Mouse (Mus musculus) regulatory T cell (primary cell): Measurements from ENCODE around the gene Atp8a2.

ENCODE experiments used
- in situ Hi-C: fragments of 300-600 bp; cut with MboI, MseI; formaldehyde crosslinking; loops from one replicate; pipeline ENCODE4 v1.15.1; 2025; ENCODE audit warnings: high pct_unique_total_duplicates

The Atp8a2 gene

DNA sequence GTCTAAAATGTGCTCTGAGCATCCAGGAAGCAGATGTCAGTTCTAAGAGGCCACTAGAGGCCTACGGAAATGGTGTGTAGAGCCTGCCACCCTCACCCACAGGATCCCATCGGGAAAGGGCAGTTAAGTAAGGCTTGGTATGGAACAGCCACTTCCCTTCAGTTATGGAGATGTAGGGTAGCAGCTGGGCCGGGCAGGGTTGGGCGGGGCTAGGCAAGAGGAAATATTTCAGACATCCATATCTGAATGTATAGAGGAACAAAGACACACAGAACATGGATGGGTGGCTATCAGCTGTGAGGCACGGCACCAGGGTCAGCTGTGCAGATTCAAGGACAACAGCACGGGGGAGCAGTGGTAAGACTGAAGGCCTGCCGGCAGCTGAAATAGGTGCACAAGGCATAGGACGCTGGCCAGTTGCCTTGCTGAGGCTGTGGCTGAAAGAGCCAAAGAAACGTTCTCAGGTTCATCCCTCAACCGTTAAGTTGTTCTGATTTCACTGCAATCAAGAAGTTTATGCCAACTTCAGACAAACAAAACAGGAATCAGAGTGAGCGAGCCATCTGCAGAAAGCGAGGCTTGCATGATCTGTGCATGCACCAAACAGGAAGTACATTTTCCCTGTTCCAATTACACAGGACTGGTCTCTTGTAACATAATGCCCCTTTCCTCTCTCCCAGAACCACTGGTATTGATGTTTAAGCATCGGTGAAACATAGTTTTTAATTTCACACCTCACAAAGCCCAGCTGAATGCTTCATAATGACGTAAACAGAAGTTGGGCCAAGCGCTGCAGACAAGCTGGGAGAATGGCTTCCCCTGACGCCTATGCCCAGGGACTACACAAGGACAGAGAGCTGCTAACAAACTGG, 549.9 kb downstream of the Atp8a2 start:
- in situ Hi-C loops, result no loop called here

DNA sequence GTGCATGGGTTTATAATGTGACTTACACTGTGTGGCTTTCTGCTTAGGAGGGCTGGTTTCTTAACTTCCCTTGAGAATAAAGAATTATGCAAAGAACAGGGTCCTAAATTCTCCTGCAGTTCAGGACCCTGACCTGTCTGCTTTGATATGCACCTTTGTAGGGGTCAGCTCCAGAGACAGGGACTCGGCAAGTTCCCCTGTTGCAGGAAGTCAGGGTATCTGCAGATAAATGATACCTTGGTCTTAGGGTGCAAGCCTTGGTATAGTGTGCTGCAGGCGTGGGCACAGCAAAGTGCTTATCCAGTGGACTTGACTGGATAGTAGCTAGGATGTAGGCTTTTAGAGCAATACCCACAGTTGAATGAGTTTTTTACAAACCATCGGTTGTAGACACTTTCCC, 552.1 kb downstream of the Atp8a2 start:
- in situ Hi-C loops, result no loop called here

DNA sequence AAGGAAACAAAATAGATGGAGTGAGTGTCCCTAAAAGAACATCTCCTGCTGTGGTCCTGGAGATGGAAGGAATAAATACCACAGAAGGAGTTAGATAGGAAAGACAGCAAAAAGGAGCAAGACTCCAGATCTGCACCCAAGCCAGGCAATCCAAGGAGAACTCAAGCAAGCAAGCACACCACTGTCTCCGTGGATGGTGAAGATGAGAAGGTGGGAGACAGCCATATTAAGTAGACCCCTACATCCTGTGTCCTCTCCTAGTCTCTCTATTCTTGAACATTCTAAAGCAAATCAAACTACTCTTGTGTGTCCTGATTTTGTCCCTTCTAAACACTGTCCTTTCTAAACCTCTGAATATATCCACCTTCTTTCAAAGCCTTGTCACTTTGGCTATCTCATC, 552.8 kb downstream of the Atp8a2 start:
- in situ Hi-C loops, result no loop called here

DNA sequence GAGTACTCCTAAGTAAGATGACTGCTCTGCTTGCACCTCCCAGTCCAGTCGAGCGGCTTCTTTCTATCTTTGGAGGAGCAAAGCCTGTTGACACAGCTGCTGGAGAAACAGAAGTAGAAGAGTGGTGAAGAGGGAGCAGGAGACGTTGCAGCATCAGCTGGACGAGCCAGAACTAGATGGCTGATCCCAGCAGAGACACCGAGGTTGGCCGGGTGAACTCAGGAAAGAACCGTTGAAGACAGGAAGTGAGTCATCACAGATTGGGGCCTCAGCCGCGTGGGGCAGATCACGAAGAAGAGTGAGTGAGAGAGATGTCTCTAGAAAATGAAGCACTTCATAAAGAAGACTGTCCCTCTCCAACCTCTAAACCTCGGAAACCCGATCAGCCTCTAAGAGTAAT, 553.4 kb downstream of the Atp8a2 start:
- in situ Hi-C loops, result no loop called here

DNA sequence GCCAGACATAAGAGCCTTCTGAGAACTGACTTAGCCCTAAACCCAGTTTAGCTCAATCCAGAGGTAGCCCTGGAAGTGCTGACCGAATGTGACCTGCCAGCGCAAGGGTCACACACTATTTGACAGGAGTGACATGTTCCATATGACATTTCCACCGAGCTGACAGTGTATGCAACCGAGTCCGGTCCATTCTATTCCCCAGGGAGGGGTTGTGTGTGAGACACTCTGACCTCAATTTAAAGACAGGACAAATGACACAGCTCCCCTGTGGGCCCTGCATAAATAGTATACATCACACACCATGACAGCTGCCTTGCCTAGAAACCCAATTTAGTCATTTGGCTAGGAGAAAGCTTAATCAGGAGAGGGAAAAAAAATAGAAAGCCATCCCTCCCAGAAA, 555.1 kb downstream of the Atp8a2 start:
- in situ Hi-C loops, result no loop called here

DNA sequence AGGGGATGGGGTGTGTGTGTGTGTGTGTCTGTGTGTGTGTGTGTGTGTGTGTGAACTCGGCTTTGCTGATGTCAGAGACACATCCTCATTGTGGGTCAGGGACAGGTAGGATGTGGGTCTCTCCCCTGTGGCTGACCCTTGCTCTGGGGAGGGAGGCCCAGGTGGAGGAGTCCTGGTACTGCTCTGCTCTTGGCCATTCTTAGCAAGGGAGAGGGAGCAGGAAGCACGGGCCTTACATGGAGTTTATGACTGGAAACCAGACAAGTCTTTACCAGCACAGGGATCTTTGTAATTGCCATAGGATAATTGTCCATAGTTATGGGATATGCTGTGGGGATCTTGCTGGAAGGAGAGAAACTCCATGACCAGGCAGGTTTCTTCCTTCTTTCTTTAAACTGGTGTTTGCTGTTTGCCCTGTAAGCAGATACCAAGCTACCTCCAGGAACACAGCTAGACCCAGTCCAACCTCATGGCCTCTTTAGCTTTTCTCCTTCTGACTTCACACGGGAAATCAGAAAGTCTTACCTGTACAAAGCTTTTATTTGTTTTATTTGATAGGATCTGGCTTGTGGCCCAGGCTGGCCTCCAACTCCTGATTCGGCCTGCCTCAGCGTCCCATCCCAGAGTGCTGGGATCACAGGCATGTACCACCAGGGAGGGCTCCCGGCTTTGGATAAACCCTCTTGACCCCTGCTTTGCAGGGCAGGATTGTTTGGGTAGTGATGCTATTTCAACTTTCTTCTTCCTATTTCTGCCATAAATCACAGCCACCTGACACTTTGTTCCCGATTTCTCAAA, 557.9 kb downstream of the Atp8a2 start:
- in situ Hi-C loops, result loop anchor here (10.0 kb wide), 1 partner anchor 386 kb away; no protein-coding TSS in a partner anchor

DNA sequence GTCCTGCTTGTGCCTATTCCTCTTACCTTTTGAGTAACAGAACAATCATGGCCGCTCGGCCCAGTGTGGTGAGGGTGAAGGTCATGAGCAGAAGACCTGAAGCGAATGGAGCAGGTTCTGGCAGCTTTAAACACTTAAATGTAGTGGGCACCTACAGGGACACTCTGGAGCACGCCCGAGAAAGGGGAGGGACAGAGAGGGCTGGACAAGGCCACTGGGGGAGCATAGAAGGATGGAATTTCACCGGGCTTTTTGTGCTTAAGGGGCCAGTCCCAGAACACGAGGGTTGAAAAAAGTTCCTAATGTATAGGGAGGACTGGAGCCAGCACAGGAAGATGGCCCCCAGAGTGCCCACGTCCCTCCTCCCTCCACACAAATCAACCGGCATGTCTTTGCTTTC, 563.0 kb downstream of the Atp8a2 start:
- in situ Hi-C loops, result loop anchor here (10.0 kb wide), 1 partner anchor 391 kb away; no protein-coding TSS in a partner anchor

DNA sequence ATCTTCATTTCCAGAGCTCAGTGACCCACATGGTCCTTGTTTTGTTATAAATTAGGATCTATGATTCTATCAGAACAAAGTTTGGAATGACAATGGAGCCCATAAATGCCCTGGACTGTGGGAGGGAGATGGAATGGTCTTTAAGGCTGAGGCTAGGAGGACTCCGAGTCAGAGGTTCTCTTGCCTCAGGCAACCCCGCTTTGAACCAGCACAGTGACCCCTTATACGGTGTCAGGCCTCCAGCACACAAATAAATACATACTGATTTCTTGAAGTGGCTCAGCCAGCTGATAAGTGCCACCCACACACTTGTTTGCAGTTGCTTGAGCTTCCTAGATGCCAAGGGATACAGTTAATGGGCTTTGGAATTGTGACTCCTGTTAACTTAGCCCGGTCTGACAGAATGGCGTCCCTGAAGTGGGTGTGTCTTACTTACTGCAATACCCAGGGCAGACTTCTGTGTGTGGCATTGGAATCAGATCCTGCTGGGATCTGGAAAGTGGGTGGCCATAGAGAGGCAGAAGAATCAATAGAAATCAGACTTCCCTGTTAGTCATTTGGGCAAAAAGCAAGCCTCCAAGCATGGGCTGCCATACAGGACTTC, 563.6 kb downstream of the Atp8a2 start:
- in situ Hi-C loops, result loop anchor here (10.0 kb wide), 1 partner anchor 391 kb away; no protein-coding TSS in a partner anchor

DNA sequence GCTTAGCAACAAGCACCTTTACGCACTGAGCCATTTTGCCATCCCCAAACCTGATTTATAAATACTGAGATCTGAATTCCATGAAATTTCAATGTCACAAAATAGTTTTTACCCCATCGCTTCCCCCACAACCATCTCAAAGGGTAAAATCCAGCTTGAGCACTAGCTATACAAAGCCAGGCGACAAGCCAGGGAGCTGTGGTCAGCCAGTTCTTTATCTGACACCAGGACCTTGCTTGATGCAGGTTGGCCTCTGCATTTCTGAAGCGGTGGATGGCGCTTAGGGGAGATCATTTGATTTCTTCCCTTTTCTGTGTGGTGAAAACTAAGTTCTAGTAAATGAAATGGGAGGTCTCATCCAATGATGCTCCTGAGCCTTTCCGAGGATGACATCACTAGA, 564.9 kb downstream of the Atp8a2 start:
- in situ Hi-C loops, result loop anchor here (10.0 kb wide), 1 partner anchor 393 kb away; no protein-coding TSS in a partner anchor

DNA sequence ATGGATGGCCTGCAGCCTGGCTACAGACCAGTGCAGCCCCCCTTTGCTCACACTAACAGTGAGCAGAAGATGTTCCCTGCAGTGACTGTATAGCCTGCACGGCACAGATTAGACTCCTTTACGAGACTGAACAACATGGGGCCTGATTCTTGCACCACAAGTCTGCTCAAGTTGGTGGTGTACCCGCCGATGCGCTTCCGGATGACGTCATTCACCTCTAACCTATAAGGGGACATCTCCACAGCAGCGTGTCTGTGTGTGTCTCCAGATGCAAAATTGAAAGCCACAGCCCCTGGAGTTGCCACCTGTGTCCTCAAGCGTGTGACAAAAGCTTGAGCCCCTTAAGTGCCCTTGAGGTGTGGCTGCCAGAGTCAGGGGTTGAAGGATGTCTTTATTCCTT, 566.9 kb downstream of the Atp8a2 start:
- in situ Hi-C loops, result loop anchor here (10.0 kb wide), 1 partner anchor 395 kb away; no protein-coding TSS in a partner anchor

DNA sequence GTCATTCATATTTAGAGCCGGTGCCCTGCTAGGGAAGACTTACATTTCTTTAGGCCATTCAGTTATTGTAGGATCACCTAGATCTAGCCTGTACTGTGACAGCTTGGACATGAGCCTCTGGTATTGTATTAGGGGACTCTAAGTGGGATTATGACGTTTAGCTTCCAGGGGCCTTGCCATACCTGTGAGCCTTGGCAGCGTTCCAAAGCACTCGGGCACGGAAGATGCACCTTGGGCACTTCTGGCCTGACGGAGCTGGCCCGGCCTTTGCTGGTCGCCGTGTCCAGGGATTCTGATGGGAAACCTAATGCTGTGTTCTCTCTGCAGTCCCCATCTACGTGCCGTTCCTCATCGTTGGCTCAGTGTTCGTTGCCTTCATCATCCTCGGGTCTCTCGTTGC, 567.7 kb downstream of the Atp8a2 start:
- in situ Hi-C loops, result no loop called here

DNA sequence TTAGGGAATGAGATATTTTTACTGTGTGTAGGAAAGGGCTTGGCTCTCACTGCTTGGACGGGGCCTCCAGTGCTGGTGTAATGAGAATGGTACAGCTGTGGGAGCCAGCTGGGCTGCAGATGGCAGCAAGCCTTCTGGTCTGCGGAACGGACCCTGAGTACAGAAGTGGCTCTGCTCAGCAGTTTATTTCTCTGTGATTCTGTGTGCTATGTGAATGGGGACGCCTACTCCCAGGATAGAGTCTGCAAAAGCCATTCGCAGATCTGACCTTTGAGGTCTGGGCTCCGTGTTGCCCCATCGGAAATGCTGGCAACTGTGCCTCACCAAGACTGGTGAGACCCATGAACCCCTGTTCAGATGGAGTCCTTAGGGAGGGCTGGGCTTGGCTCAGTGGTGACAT, 569.2 kb downstream of the Atp8a2 start:
- in situ Hi-C loops, result no loop called here

DNA sequence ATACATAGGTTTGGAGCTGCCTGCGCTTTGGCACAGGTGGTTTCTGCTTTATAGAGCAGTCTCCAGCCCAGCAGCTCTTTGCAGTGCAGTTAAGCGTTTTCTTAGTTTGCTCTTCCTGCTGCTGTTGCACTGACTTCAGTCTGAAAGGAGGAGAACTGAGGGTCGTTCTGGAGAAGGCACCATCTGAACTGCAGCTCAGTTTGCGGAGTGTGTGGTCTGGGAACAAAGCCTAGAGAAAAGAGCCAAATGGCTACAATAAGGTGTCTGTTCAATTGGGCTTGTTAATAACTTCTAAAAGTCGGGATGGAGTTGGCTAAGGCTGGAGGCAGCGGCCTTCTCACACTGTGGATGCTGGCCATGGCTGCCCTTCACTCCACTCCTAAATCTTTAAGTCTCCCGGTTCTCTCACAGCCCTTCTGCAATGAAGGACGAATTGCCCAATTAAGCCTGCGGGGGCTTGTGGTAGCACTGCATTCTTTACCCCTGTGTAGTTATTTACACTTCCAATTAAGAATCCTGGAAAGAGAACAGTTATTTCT, 569.8 kb downstream of the Atp8a2 start:
- in situ Hi-C loops, result no loop called here

DNA sequence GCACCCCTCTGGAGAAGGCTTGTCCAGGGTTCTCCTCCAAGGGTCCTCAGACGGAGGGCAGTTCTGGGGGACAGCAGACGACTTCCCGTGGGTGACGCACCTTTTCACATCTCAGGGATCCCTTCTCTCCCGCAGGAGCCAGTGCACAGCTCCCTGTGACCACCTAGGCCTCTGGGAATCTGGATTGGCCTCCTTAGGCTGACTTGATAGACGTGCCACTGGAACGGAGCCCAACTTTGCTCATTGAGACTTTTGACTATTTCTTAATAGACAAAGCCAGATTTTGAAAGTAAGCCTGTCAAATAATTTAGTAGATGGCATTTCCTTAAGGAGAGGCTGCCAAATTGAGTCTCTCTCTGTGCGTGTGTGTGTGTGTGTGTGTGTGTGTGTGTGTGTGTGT, 570.3 kb downstream of the Atp8a2 start:
- in situ Hi-C loops, result no loop called here

DNA sequence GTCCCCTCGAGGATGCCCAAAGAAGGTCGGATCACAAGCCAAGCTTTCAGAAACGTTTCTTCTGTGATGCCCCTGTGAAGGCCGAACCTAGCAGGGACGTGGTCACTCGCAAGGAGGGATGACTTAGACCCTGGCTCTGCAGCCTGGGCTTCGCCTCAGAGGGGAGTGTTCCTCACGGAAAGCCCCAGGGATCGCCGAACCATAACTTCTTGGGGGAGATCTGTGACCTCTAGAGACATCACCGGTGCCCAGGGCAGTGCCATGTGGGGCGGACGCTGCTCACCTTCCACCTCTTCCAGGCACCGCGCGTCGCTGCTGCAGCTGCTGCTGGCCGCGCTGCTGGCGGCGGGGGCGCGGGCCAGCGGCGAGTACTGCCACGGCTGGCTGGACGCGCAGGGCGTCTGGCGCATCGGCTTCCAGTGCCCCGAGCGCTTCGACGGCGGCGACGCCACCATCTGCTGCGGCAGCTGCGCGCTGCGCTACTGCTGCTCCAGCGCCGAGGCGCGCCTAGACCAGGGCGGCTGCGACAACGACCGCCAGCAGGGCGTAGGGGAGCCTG, 571.1 kb downstream of the Atp8a2 start:
- in situ Hi-C loops, result no loop called here

DNA sequence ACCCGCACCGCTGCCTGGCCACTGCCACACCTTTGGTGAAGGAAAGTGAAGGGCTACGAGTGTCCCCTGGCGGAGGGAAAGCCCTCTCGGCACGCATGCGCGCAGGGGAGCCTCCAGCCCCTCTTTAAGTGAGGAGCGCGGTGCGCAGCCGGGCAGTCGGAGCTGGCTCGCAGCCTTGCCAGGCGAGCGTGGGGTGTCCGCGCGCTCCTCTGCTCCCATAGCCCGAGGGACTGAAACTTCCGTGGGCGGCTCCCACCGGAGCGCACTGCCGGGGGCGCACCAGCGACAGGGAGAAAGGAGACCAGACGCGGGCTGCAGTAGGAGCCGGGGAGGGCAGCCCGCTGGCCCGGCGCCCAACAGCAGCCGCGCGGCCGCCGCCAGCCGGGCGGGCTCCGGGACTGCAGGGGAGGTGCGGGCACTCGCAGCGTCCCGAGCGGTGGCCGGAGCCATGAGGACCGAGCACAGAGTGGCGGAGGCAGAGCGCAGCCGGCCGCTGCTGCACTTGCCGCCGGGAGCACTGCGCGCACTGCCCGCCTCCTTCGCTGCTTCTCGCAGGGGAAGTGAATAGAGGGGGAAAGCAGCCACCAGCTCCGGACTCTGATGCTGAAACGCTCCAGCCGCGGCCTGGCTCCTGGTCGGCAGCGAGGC, 571.7 kb downstream of the Atp8a2 start, which contains the start of gene Shisa2:
TSS of gene Shisa2 (plus strand) at position 151 of the 648 bp plus-strand sequence.
- in situ Hi-C loops, result no loop called here

DNA sequence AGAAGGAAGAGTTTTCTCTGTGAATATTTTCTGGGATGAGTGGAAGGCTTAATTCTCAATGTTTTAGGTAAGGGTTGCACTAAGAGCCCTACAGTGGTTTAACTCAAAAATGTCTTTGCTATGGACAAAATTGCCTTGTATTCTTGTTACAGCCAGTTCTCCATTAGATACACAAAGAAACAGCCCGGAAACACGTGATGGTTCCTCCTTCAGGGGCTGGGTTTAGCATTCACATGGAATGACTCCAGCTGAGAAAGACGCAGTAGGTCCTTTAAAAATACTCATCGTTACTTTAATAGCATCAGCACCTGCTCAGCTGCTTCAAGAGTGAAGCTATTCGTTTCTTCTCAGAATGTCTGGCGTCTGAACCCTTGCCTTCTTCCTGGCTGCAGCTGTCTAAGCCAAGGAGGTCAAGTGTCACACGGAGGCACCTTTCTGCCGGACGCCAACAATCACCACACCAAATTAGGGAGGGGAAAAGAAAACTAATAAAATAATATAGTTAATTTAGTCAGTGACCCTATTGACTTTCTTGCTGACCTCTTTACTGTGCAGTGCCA, 572.6 kb downstream of the Atp8a2 start:
- in situ Hi-C loops, result no loop called here

DNA sequence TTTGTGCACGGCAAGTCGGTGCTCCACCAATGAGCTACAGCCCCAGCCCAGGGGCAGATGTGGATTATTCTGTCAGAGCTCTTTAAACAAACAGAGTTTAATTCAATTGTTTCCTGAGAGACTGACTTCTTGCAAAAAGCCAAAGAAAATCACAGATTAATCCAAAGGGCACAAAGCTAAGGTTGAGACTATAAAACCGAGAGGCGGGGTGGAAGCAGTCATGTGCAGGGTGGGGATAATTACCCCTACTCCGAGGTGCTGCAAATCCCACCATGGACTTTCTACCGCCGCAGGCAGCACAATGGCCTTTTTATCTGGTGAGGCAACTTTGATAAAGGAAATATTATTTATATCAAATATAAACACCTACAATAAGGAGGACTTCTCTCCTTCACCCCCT, 580.2 kb downstream of the Atp8a2 start:
- in situ Hi-C loops, result loop anchor here (10.0 kb wide), 1 partner anchor 158 kb away; no protein-coding TSS in a partner anchor

DNA sequence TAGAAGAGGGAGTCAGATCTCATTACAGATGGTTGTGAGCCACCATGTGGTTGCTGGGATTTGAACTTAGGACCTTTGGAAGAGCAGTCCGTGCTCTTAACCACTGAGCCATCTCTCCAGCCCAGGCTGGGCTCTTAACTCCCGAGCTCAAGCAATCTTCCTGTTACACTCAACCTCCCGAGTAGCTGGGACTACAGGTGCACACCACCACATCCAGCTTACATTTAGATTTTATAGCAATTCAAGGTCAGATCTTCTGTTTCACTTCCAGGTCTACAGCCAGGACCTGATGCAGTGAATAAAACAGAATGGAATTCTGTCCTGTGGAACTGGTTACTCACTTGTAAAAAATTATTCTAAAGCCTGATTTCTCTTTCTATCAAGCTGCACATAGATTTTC, 582.8 kb downstream of the Atp8a2 start:
- in situ Hi-C loops, result loop anchor here (10.0 kb wide), 1 partner anchor 161 kb away; no protein-coding TSS in a partner anchor

DNA sequence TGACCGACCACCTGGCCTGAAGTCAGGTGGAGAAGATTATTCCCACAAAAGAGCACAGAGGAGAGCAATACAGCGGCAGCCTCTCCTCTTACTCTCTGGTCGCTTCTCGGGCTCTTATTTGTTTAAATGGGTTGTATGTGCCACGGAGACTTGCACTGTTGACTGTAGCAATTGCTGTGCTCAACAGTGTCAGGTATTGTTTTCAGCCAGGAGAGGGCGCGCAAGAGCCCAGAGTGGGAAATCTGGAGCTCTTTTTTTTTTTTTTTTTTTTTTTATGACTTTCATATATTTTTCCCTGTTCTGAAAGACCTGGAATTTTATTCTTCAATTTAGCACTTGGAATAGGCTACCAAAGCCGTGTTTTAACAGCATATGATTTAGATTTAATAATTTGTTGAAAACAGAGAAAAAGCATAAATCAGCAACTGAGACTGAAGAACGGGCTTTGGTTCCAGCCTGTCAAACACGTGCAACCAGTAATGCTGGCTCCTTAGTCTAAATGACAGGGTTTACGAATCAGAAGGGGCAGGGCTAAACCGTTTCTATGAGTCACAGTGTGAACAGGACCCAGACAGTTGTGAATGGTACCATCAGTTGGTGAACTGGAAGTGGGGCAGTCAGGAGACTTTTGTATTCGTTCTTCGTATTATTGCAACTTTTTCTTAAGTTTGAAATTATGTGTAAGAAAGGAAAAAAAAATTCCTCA, 583.9 kb downstream of the Atp8a2 start:
- in situ Hi-C loops, result loop anchor here (10.0 kb wide), 1 partner anchor 162 kb away; no protein-coding TSS in a partner anchor
